Mouse (Mus musculus) MEL (cell line): ENCODE data around the gene Pomp. TPM values are rescaled to one million over a fixed set of nuclear protein-coding genes. Genes with fewer than 3 reads are reported as not detected.

ENCODE experiments used
- DNase-seq: peaks from one replicate; pipeline ENCODE4 v3.0.0; 2011; ENCODE audit warnings: low read depth, low spot score
- H3K27ac ChIP-seq: 2 replicates; pipeline ENCODE4 v1.5.1; 2012; ENCODE audit warnings: low read depth, mild to moderate bottlenecking, control low read depth, low read length, moderate library complexity; ENCODE audit not compliant: control insufficient read depth
- H3K27me3 ChIP-seq, 2 experiments: fragments of 150-350 bp in 1 of 2; sonication (generic) in 1 of 2; 2 replicates each; pipeline ENCODE4 v1.6.1; 2012; ENCODE audit warnings: low read length in 2 of 2, mild to moderate bottlenecking in 2 of 2, improper control_type of control experiment in 1 of 2, moderate library complexity in 1 of 2; ENCODE audit not compliant: insufficient read depth in 2 of 2, control insufficient read depth in 1 of 2
- H3K36me3 ChIP-seq, 2 experiments: 2 replicates each; pipeline ENCODE4 v1.6.1; 2012 to 2014; ENCODE audit warnings: low read length in 2 of 2, improper control_type of control experiment in 1 of 2, inconsistent platforms in 1 of 2, mild to moderate bottlenecking in 1 of 2; ENCODE audit not compliant: insufficient read depth in 2 of 2, control insufficient read depth in 1 of 2
- H3K4me1 ChIP-seq, 2 experiments: fragments of 150-350 bp in 1 of 2; sonication (generic) in 1 of 2; 2 replicates each; pipeline ENCODE4 v1.6.1; 2012; ENCODE audit warnings: low read length in 2 of 2, improper control_type of control experiment in 1 of 2, mild to moderate bottlenecking in 1 of 2; ENCODE audit not compliant: insufficient read depth in 2 of 2, control insufficient read depth in 1 of 2
- H3K4me3 ChIP-seq, 2 experiments: fragments of 150-350 bp in 1 of 2; sonication (generic) in 1 of 2; 2 replicates each; pipeline ENCODE4 v1.5.1; 2012; ENCODE audit warnings: low read depth in 2 of 2, low read length in 2 of 2, mild to moderate bottlenecking in 2 of 2, moderate library complexity in 2 of 2, control low read depth in 1 of 2, improper control_type of control experiment in 1 of 2; ENCODE audit not compliant: control insufficient read depth in 1 of 2, insufficient read depth in 1 of 2
- H3K79me2 ChIP-seq: 2 replicates; pipeline ENCODE4 v1.6.1; 2012; ENCODE audit warnings: mild to moderate bottlenecking, low read length, moderate library complexity; ENCODE audit not compliant: control insufficient read depth, poor library complexity, insufficient read depth
- H3K9ac ChIP-seq: 2 replicates; pipeline ENCODE4 v1.6.1; 2012; ENCODE audit warnings: low read depth, mild to moderate bottlenecking, control low read depth, low read length, moderate library complexity; ENCODE audit not compliant: control insufficient read depth, poor library complexity, severe bottlenecking
- H3K9me3 ChIP-seq: fragments of 150-350 bp; sonication (generic); replicated peaks from 2 replicates; pipeline ENCODE4 v1.6.1; 2012; ENCODE audit warnings: mild to moderate bottlenecking, low read length, improper control_type of control experiment, moderate library complexity; ENCODE audit not compliant: insufficient read depth
- BHLHE40 ChIP-seq: IDR thresholded peaks from 2 replicates; pipeline ENCODE4 v1.6.1; 2012; ENCODE audit warnings: low read depth, mild to moderate bottlenecking, inconsistent platforms, low read length, improper control_type of control experiment, borderline replicate concordance
- CHD1 ChIP-seq: IDR thresholded peaks from 2 replicates; pipeline ENCODE4 v1.6.1; 2012; ENCODE audit warnings: low read depth, mild to moderate bottlenecking, inconsistent platforms, low read length, improper control_type of control experiment
- CHD2 ChIP-seq: IDR thresholded peaks from 2 replicates; pipeline ENCODE4 v1.6.1; 2011; ENCODE audit warnings: low read length, improper control_type of control experiment
- CTCF ChIP-seq, 3 experiments: IDR thresholded peaks in 2 of 3; conservative IDR thresholded peaks in 1 of 3; 2 replicates each; pipeline ENCODE4 v1.5.1; 2011 to 2012; ENCODE audit warnings: low read length in 3 of 3, low read depth in 2 of 3, mild to moderate bottlenecking in 2 of 3, improper control_type of control experiment in 1 of 3, inconsistent platforms in 1 of 3, mixed read lengths in 1 of 3, moderate library complexity in 1 of 3; ENCODE audit not compliant: control insufficient read depth in 1 of 3, insufficient read depth in 1 of 3, poor library complexity in 1 of 3, severe bottlenecking in 1 of 3
- E2F4 ChIP-seq: IDR thresholded peaks from 2 replicates; pipeline ENCODE4 v1.6.1; 2011; ENCODE audit warnings: low read depth, low read length, improper control_type of control experiment, borderline replicate concordance
- EP300 ChIP-seq, 2 experiments: IDR thresholded peaks; 2 replicates each; pipeline ENCODE4 v1.6.1; 2011; ENCODE audit warnings: improper control_type of control experiment in 2 of 2, low read length in 2 of 2, low read depth in 1 of 2, mild to moderate bottlenecking in 1 of 2
- ETS1 ChIP-seq: IDR thresholded peaks from 2 replicates; pipeline ENCODE4 v1.6.1; 2012; ENCODE audit warnings: low read depth, mild to moderate bottlenecking, inconsistent platforms, low read length, improper control_type of control experiment, moderate library complexity
- GATA1 ChIP-seq: IDR thresholded peaks from 2 replicates; pipeline ENCODE4 v1.6.1; 2011; ENCODE audit warnings: low read depth, low read length, improper control_type of control experiment
- HCFC1 ChIP-seq: IDR thresholded peaks from 2 replicates; pipeline ENCODE4 v1.6.1; 2012; ENCODE audit warnings: low read depth, mild to moderate bottlenecking, inconsistent platforms, low read length, improper control_type of control experiment, moderate library complexity
- JUND ChIP-seq: IDR thresholded peaks from 2 replicates; pipeline ENCODE4 v1.6.1; 2011; ENCODE audit warnings: low read depth, mild to moderate bottlenecking, improper control_type of control experiment, low read length
- KAT2A ChIP-seq: conservative IDR thresholded peaks from 2 replicates; pipeline ENCODE4 v1.6.1; 2012; ENCODE audit warnings: low read depth, low read length, improper control_type of control experiment, inconsistent platforms
- MAFK ChIP-seq: IDR thresholded peaks from 2 replicates; pipeline ENCODE4 v1.6.1; 2011; ENCODE audit warnings: low read depth, mild to moderate bottlenecking, low read length, improper control_type of control experiment, borderline replicate concordance
- MAX ChIP-seq: IDR thresholded peaks from 2 replicates; pipeline ENCODE4 v1.6.1; 2011; ENCODE audit warnings: low read length, improper control_type of control experiment
- MEF2A ChIP-seq: IDR thresholded peaks from 2 replicates; pipeline ENCODE4 v1.6.1; 2014; ENCODE audit warnings: low read depth, mild to moderate bottlenecking, inconsistent platforms, low read length, improper control_type of control experiment; ENCODE audit not compliant: poor library complexity, insufficient replicate concordance, severe bottlenecking; ENCODE audit errors: extremely low read depth
- MXI1 ChIP-seq: IDR thresholded peaks from 2 replicates; pipeline ENCODE4 v1.6.1; 2011; ENCODE audit warnings: mild to moderate bottlenecking, low read depth, low read length, improper control_type of control experiment
- NRF1 ChIP-seq: IDR thresholded peaks from 2 replicates; pipeline ENCODE4 v1.6.1; 2014; ENCODE audit warnings: low read depth, mild to moderate bottlenecking, inconsistent platforms, low read length, improper control_type of control experiment, moderate library complexity; ENCODE audit not compliant: poor library complexity, insufficient read depth, severe bottlenecking
- POLR2A ChIP-seq, 2 experiments: IDR thresholded peaks; 2 replicates each; pipeline ENCODE4 v1.6.1; 2011 to 2012; ENCODE audit warnings: low read length in 2 of 2, mild to moderate bottlenecking in 2 of 2, control low read depth in 1 of 2, improper control_type of control experiment in 1 of 2, low read depth in 1 of 2, moderate library complexity in 1 of 2; ENCODE audit not compliant: control insufficient read depth in 1 of 2, insufficient read depth in 1 of 2, poor library complexity in 1 of 2
- POLR2AphosphoS2 ChIP-seq: IDR thresholded peaks from 2 replicates; pipeline ENCODE4 v1.6.1; 2011; ENCODE audit warnings: low read length, improper control_type of control experiment
- POLR2AphosphoS5 ChIP-seq: IDR thresholded peaks from 2 replicates; pipeline ENCODE4 v1.6.1; 2012; ENCODE audit warnings: low read depth, borderline replicate concordance, mild to moderate bottlenecking, inconsistent platforms, low read length, moderate library complexity, mixed read lengths
- RAD21 ChIP-seq: IDR thresholded peaks from 2 replicates; pipeline ENCODE4 v1.6.1; 2011; ENCODE audit warnings: mild to moderate bottlenecking, low read depth, low read length, improper control_type of control experiment
- RCOR1 ChIP-seq: IDR thresholded peaks from 2 replicates; pipeline ENCODE4 v1.6.1; 2012; ENCODE audit warnings: low read depth, mild to moderate bottlenecking, inconsistent platforms, low read length, improper control_type of control experiment
- SIN3A ChIP-seq: IDR thresholded peaks from 2 replicates; pipeline ENCODE4 v1.6.1; 2012; ENCODE audit warnings: low read length, improper control_type of control experiment, inconsistent platforms
- SMC3 ChIP-seq: IDR thresholded peaks from 2 replicates; pipeline ENCODE4 v1.6.1; 2011; ENCODE audit warnings: low read depth, low read length, improper control_type of control experiment
- USF2 ChIP-seq, 2 experiments: IDR thresholded peaks; 2 replicates each; pipeline ENCODE4 v1.6.1; 2011 to 2012; ENCODE audit warnings: improper control_type of control experiment in 2 of 2, low read length in 2 of 2, borderline replicate concordance in 1 of 2, inconsistent platforms in 1 of 2, low read depth in 1 of 2, mild to moderate bottlenecking in 1 of 2; ENCODE audit not compliant: insufficient read depth in 1 of 2
- ZNF384 ChIP-seq: IDR thresholded peaks from 2 replicates; pipeline ENCODE4 v1.6.1; 2012; ENCODE audit warnings: low read depth, mild to moderate bottlenecking, inconsistent platforms, low read length, improper control_type of control experiment
- polyA plus RNA-seq, 2 experiments: library from polyadenylated mRNA; stranded (reverse) in 1 of 2; unstranded in 1 of 2; fragments of >175 nt in 1 of 2; fragments of >200 nt in 1 of 2; gene quantifications; 2 replicates each; pipeline versions ENCODE4 v1.2.1 to v1.2.4; 2012; ENCODE audit warnings: low replicate concordance in 2 of 2, low read depth in 1 of 2; ENCODE audit not compliant: insufficient read length in 2 of 2, insufficient read depth in 1 of 2, missing spikeins in 1 of 2
- total RNA-seq: library from RNA; depleted of rRNA; stranded (reverse); fragments of 300-350 nt; gene quantifications from 2 replicates; pipeline ENCODE4 v1.2.3, GENCODE M21; 2012

Pomp gene
- total and polyA plus RNA-seq, 3 experiments: 348 to 500 TPM; not detected in 1

- H3K9me3 ChIP-seq: no peaks in the 10 kb centered on the region
Measured at GRCm38 (mm10) chr5:147819895-147820294, 40.4 kb upstream of the Pomp start.

GRCm38 (mm10) chr5:147824021-147824605 lies 36.1 kb upstream of the Pomp start:
- Histone ChIP-seq H3K9me3 (no peaks in the 10 kb centered on the region), H3K79me2 (no peaks in the 10 kb centered on the region), H3K9ac (no peak overlapping the region), H3K4me1 (no peaks in the 10 kb centered on the region), H3K4me3 (no peak overlapping the region), H3K36me3 (no peaks in the 10 kb centered on the region), H3K27ac (no peak overlapping the region), H3K27me3 (no peaks in the 10 kb centered on the region)
- no peak for DNase-seq
- no peak for TF ChIP-seq ETS1
- TF ChIP-seq MXI1: no peak
- no peak for TF ChIP-seq MEF2A
- no peak for TF ChIP-seq GATA1
- TF ChIP-seq E2F4: no peak
- no peak for TF ChIP-seq CHD1
- TF ChIP-seq HCFC1: no peak
- no peak for TF ChIP-seq ZNF384
- TF ChIP-seq USF2 (IDR thresholded peaks at IDR 0.05; ENCODE audit: borderline replicate concordance in 1 of 2, insufficient read depth in 1 of 2, low read depth in 1 of 2, low read length in 2 of 2): no peak
- no peak for TF ChIP-seq SIN3A
- no peak for TF ChIP-seq MAX
- no peak for TF ChIP-seq CHD2
- TF ChIP-seq POLR2A (IDR thresholded peaks at IDR 0.05; ENCODE audit: control insufficient read depth in 1 of 2, insufficient read depth in 1 of 2, low read depth in 1 of 2, low read length in 2 of 2, poor library complexity in 1 of 2): no peak
- TF ChIP-seq RCOR1: no peak
- no peak for TF ChIP-seq JUND
- TF ChIP-seq POLR2AphosphoS5: no peak

More at GRCm38 (mm10) chr5:147819895-147820294, 40.4 kb upstream of the Pomp start:
- Histone ChIP-seq H3K27me3 (no peaks in the 10 kb centered on the region), H3K36me3 (no peaks in the 10 kb centered on the region), H3K4me3 (no peak overlapping the region), H3K9ac (no peak overlapping the region), H3K27ac (no peak overlapping the region), H3K79me2 (no peaks in the 10 kb centered on the region), H3K4me1 (no peaks in the 10 kb centered on the region)
- TF ChIP-seq RAD21 (peak; percentile 41), CHD2 (no peak), USF2 (IDR thresholded peaks at IDR 0.05; ENCODE audit: borderline replicate concordance in 1 of 2, insufficient read depth in 1 of 2, low read depth in 1 of 2, low read length in 2 of 2) (no peak), CTCF (IDR thresholded peaks at IDR 0.05 in 2 of 3, conservative IDR thresholded peaks at IDR 0.05 in 1 of 3; ENCODE audit: control insufficient read depth in 1 of 3, insufficient read depth in 1 of 3, low read depth in 2 of 3, low read length in 3 of 3, poor library complexity in 1 of 3, severe bottlenecking in 1 of 3) (peak; percentile 23 to 47 (median 36); a peak in 5 of 6 replicates), SMC3 (0 out of 2 replicates have a peak, but pooled peaks have one; percentile 8), JUND (no peak), POLR2AphosphoS2 (no peak), ETS1 (no peak), KAT2A (no peak), GATA1 (no peak), BHLHE40 (no peak), MAFK (no peak), HCFC1 (no peak), EP300 (IDR thresholded peaks at IDR 0.05; ENCODE audit: low read depth in 1 of 2, low read length in 2 of 2) (no peak), NRF1 (no peak)
- DNase-seq: no peak
